Mouse (Mus musculus) retina, postnatal 7 days (tissue): ENCODE results near the gene Rtp3.
A peak's percentile ranks its signal among the peaks of the same experiment; 100 is the strongest.

ENCODE experiments used
- DNase-seq: peaks from one replicate; pipeline ENCODE4 v3.0.0-alpha.2; 2012; ENCODE audit warnings: low read depth, low spot score

Gene Rtp3

GRCm38 (mm10) chr9:110982351-110982750 is 8.0 kb downstream of the Rtp3 start:
- DNase-seq: no peak

- no peak for DNase-seq
These were observed 11.0 kb downstream of the Rtp3 start for GRCm38 (mm10) chr9:110979411-110979810.

- no peak for DNase-seq
These were observed 24.5 kb downstream of the Rtp3 start for GRCm38 (mm10) chr9:110965910-110966231.

- DNase-seq: no peak
These were observed 25.1 kb downstream of the Rtp3 start for GRCm38 (mm10) chr9:110965062-110965909.

- DNase-seq: no peak
These were observed 26.7 kb downstream of the Rtp3 start for GRCm38 (mm10) chr9:110963566-110964115.

- no peak for DNase-seq
These were observed 29.0 kb downstream of the Rtp3 start for GRCm38 (mm10) chr9:110961386-110961785.

GRCm38 (mm10) chr9:110960230-110961149 is 29.9 kb downstream of the Rtp3 start:
- no peak for DNase-seq

GRCm38 (mm10) chr9:110959669-110960068 is 30.7 kb downstream of the Rtp3 start:
- no peak for DNase-seq

- DNase-seq: no peak
These were observed 34.4 kb downstream of the Rtp3 start for GRCm38 (mm10) chr9:110955962-110956361.

- no peak for DNase-seq
These were observed 35.5 kb downstream of the Rtp3 start for GRCm38 (mm10) chr9:110954681-110955445.

- DNase-seq: peak; percentile 66
These were observed 36.6 kb downstream of the Rtp3 start for GRCm38 (mm10) chr9:110953550-110954461.

GRCm38 (mm10) chr9:110952931-110953549 is 37.3 kb downstream of the Rtp3 start:
- DNase-seq: peak; percentile 13

GRCm38 (mm10) chr9:110952398-110952797 is 38.0 kb downstream of the Rtp3 start:
- DNase-seq: no peak

GRCm38 (mm10) chr9:110951866-110952265 is 38.5 kb downstream of the Rtp3 start:
- no peak for DNase-seq

GRCm38 (mm10) chr9:110951397-110951796 is 39.0 kb downstream of the Rtp3 start, which contains the start of gene Lrrc2:
TSS of gene Lrrc2 (plus strand) at chr9:110951545.
- no peak for DNase-seq

- no peak for DNase-seq
These were observed 40.3 kb downstream of the Rtp3 start for GRCm38 (mm10) chr9:110950109-110950508.

GRCm38 (mm10) chr9:110948813-110949310 is 41.5 kb downstream of the Rtp3 start:
- no peak for DNase-seq

- no peak for DNase-seq
These were observed 42.5 kb downstream of the Rtp3 start for GRCm38 (mm10) chr9:110947900-110948299.

GRCm38 (mm10) chr9:110947261-110947661 is 43.1 kb downstream of the Rtp3 start:
- no peak for DNase-seq
